9 mouse cellular contexts compared by ENCODE assay signal in the genomic region with DNA sequence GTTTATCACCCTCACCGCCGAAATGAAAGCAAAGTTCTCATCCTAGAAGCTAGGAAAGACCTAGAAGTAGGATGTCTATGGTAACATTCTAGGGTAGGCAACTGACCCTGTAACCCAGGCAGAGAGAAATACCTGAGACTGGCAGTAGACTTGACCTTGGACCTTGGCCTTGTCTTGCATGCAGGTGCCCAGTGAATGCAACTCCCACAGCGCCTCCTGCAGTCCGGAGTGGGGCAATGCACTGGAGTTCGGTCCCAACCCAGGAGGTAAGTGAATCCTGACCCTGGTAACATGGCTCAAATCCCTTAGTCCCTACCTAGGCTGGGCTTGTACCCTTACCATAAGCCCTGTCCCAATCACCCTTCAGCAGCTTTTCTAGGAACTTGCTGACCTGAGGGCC. TPM values are rescaled to one million over a fixed set of nuclear protein-coding genes. Genes with fewer than 3 reads are reported as not detected.
A peak's percentile ranks its signal among the peaks of the same experiment; 100 is the strongest.
DNase-seq lines count a peak whose midpoint lies in the region; ATAC-seq lines count a peak whose summit lies in the region.
"Had no signal": no experiment of that assay in that cellular context is flagged by ENCODE, and none has a peak within 500 bp of the region (broad histone marks: within the 10 kb centered on the region; RNA-seq: fewer than 3 reads in every experiment).

No protein-coding gene starts in this region.

- H3K4me2 ChIP-seq in hindbrain, embryonic 13.5 days, result no peak overlapping the region
- H3K4me2 ChIP-seq: neural tube, embryonic 12.5 days had no signal

- no peaks in the 10 kb centered on the region for H3K36me3 ChIP-seq in hindbrain, embryonic 13.5 days

- no peak overlapping the region for H3K4me3 ChIP-seq in hindbrain, embryonic 13.5 days
- H3K4me3 ChIP-seq: neural tube, embryonic 12.5 days had no signal

- peaks cover 24% of the 10 kb centered on the region for H3K4me1 ChIP-seq in hindbrain, embryonic 13.5 days (replicated peaks)

- H3K9me3 ChIP-seq in hindbrain, embryonic 13.5 days, result no peaks in the 10 kb centered on the region
- H3K9me3 ChIP-seq: neural tube, embryonic 12.5 days had no signal

- no peak overlapping the region for H3K9ac ChIP-seq in hindbrain, embryonic 13.5 days
- H3K9ac ChIP-seq: neural tube, embryonic 12.5 days had no signal

- H3K27ac ChIP-seq in hindbrain, embryonic 13.5 days, result no peak overlapping the region
- H3K27ac ChIP-seq: neural tube, embryonic 12.5 days had no signal

- no peaks in the 10 kb centered on the region for H3K27me3 ChIP-seq in hindbrain, embryonic 13.5 days
- H3K27me3 ChIP-seq: neural tube, embryonic 12.5 days had no signal

- 0 out of 2 replicates have a peak, but pooled peaks have one; percentile 26 for ATAC-seq in erythroid progenitor cell, adult 5-6 weeks (replicated peaks; ENCODE audit: low FRiP score, poor library complexity, severe bottlenecking)
- ATAC-seq in megakaryocyte progenitor cell, adult 5-6 weeks (replicated peaks; ENCODE audit: poor library complexity), result peak; percentile 46; the same call in 1 of the 2 replicates
- no peak for ATAC-seq in hindbrain, embryonic 13.5 days (ENCODE audit: low FRiP score)

- intact Hi-C loops in left cerebral cortex, postnatal 4 days (cut with DNase I), result no loop called here
- intact Hi-C loops in left cerebral cortex, postnatal 25 days (cut with DNase I), result no loop called here

- peak; percentile 29 for DNase-seq in left cerebral cortex, postnatal 4 days
- DNase-seq in left cerebral cortex, postnatal 25 days (ENCODE audit: low spot score in 2 of 2), result no peak
- DNase-seq in adipocyte (ENCODE audit: low spot score), result peak; percentile 45
- no peak for DNase-seq in urinary bladder, postnatal 10 days (ENCODE audit: low spot score)
- DNase-seq in frontal cortex, postnatal 36 days (ENCODE audit: low spot score in 2 of 2), result no peak

- WGBS in hindbrain, embryonic 13.5 days, result 65% methylated on average over 5 of the region's 5 CpGs

RNA-seq across cellular contexts. Expression of a gene that starts 1.1 kb away (rescaled TPM):
- total RNA-seq in left cerebral cortex, postnatal 4 days (2021), result not detected
- total RNA-seq in left cerebral cortex, postnatal 25 days (2021), result not detected
- not detected in 2 replicates for total RNA-seq in erythroid progenitor cell, adult 5-6 weeks (2015; ENCODE audit: low replicate concordance)
- total RNA-seq in erythroid progenitor cell, adult 5-6 weeks (2017; ENCODE audit: low replicate concordance), result not detected in 2 replicates
- not detected in 2 replicates for total RNA-seq in megakaryocyte progenitor cell, adult 5-6 weeks (2015)
- total RNA-seq in megakaryocyte progenitor cell, adult 5-6 weeks (2017), result not detected in 2 replicates
- 3.6 and 3.8 TPM in 2 replicates for polyA plus RNA-seq in hindbrain, embryonic 13.5 days (2015; fragmentation: Nextera tagmentation; extraction: Ambion mirVana)

RNA-seq across cellular contexts. Expression of a gene that starts 41.8 kb away (rescaled TPM):
- total RNA-seq in left cerebral cortex, postnatal 4 days (2021), result 10 to 100 TPM; 62.6 to 72.1 TPM
- total RNA-seq in left cerebral cortex, postnatal 25 days (2021), result 10 to 100 TPM; 43.3 to 49.4 TPM
- total RNA-seq in erythroid progenitor cell, adult 5-6 weeks (2015; ENCODE audit: low replicate concordance), result 0.42 and 0.72 TPM in 2 replicates
- total RNA-seq in erythroid progenitor cell, adult 5-6 weeks (2017; ENCODE audit: low replicate concordance), result 3.0 TPM in 1 of 2 replicates, not detected in the other
- 3.1 and 6.1 TPM in 2 replicates for total RNA-seq in megakaryocyte progenitor cell, adult 5-6 weeks (2015)
- 5.3 and 6.5 TPM in 2 replicates for total RNA-seq in megakaryocyte progenitor cell, adult 5-6 weeks (2017)
- polyA plus RNA-seq in hindbrain, embryonic 13.5 days (2015; fragmentation: Nextera tagmentation; extraction: Ambion mirVana), result 10.9 and 12.3 TPM in 2 replicates

RNA-seq across cellular contexts. Expression of a gene that starts 55.7 kb away (rescaled TPM):
- total RNA-seq in left cerebral cortex, postnatal 4 days (2021), result 10 to 100 TPM; 75.5 to 76.4 TPM
- total RNA-seq in left cerebral cortex, postnatal 25 days (2021), result 100 to 1,000 TPM; 195 to 200 TPM
- total RNA-seq in erythroid progenitor cell, adult 5-6 weeks (2015; ENCODE audit: low replicate concordance), result not detected in 2 replicates
- total RNA-seq in erythroid progenitor cell, adult 5-6 weeks (2017; ENCODE audit: low replicate concordance), result not detected in 2 replicates
- not detected in 2 replicates for total RNA-seq in megakaryocyte progenitor cell, adult 5-6 weeks (2015)
- not detected in 2 replicates for total RNA-seq in megakaryocyte progenitor cell, adult 5-6 weeks (2017)
- polyA plus RNA-seq in hindbrain, embryonic 13.5 days (2015; fragmentation: Nextera tagmentation; extraction: Ambion mirVana), result 10.2 and 10.6 TPM in 2 replicates

Comparison
In these comparisons a context has a peak if more than half of its experiments do, and no peak if none do; other contexts are left out.
1. DNase-seq: peak in left cerebral cortex, postnatal 4 days (single experiment) and adipocyte (single experiment); none in left cerebral cortex, postnatal 25 days (0 of 2), urinary bladder, postnatal 10 days (single experiment) and frontal cortex, postnatal 36 days (0 of 2).
2. RNA of a gene that starts 41.8 kb away (total RNA-seq): 62.6 to 72.1 TPM in left cerebral cortex, postnatal 4 days and 43.3 to 49.4 TPM in left cerebral cortex, postnatal 25 days; 3.1 to 6.5 TPM in megakaryocyte progenitor cell, adult 5-6 weeks and 0.42 to 3.0 TPM in erythroid progenitor cell, adult 5-6 weeks; every median in the first group is over 4 times any median in the second.
3. RNA of a gene that starts 55.7 kb away (total RNA-seq): 195 to 200 TPM in left cerebral cortex, postnatal 25 days and 75.5 to 76.4 TPM in left cerebral cortex, postnatal 4 days; not detected in erythroid progenitor cell, adult 5-6 weeks and not detected in megakaryocyte progenitor cell, adult 5-6 weeks; every median in the first group is over 10 times any median in the second.